Mouse (Mus musculus) hematopoietic stem cell, adult 5-6 weeks (primary cell): ENCODE data around the gene Slc37a1. TPM values are rescaled to one million over a fixed set of nuclear protein-coding genes. Genes with fewer than 3 reads are reported as not detected.

Experiments
- ATAC-seq, 2 experiments: fragments of 125-278 bp in 1 of 2; replicated peaks in 1 of 2; 2 replicates each; pipeline ENCODE4 v1.8.0; 2016 to 2017; ENCODE audit warnings: inconsistent platforms in 2 of 2, mild to moderate bottlenecking in 2 of 2, moderate number of reproducible peaks in 2 of 2, low read depth in 1 of 2, moderate TSS enrichment in 1 of 2; ENCODE audit not compliant: low FRiP score in 2 of 2, poor library complexity in 2 of 2, severe bottlenecking in 2 of 2, insufficient read depth in 1 of 2, low TSS enrichment in 1 of 2
- total RNA-seq: library from RNA; stranded (forward); fragments of 172-1452, 232-1000 nt; gene quantifications from 2 replicates; pipeline ENCODE4 v1.2.3, GENCODE M21; 2017

Slc37a1 gene
- total RNA-seq, 1 experiment from 2014 or later, result 12.0 TPM

DNA sequence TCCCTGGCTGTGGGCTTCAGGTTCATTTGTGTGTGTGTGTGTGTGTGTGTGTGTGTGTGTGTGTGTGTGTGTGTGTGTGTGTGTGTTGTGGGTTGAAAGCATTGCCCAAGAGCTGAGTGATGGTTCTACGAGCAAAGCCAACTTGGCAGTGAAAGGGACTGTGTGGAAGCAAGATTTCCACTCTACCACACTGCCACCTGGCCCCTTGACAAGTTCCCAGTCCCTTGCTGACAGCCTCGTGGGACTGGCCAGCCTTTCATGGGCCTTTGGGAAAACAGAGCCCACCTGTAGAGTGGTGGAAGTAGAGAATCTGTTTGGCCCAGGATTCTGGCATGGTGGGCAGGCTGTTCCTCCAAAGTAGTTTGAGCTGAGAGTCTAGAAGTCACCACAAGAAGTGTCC is 107.2 kb downstream of the Slc37a1 start:
- ATAC-seq, result no peak

- ATAC-seq, result no peak
These were observed 113.7 kb downstream of the Slc37a1 start for GRCm38 (mm10) chr17:31400294-31400693.

Other genes starting within 250 kb of the Slc37a1 start
- 42.2 and 49.4 TPM in 2 replicates for gene Abcg1, start 229.1 kb upstream of the Slc37a1 start, total RNA-seq
- not detected in 2 replicates for gene Tff3, start 157.1 kb upstream of the Slc37a1 start, total RNA-seq
- not detected in 2 replicates for gene Tff2, start 142.5 kb upstream of the Slc37a1 start, total RNA-seq
- gene Tff1, start 121.5 kb upstream of the Slc37a1 start, total RNA-seq, result not detected in 2 replicates
- 6.0 and 6.4 TPM in 2 replicates for gene Tmprss3, start 87.8 kb upstream of the Slc37a1 start, total RNA-seq
- 24.5 and 39.6 TPM in 2 replicates for gene Ubash3a, start 78.9 kb upstream of the Slc37a1 start, total RNA-seq
- gene Rsph1, start 9.4 kb upstream of the Slc37a1 start, total RNA-seq, result 0.69 and 2.9 TPM in 2 replicates
- 0.38 and 2.6 TPM in 2 replicates for gene Pde9a, start 99.4 kb downstream of the Slc37a1 start, total RNA-seq
- gene Wdr4, start 233.2 kb downstream of the Slc37a1 start, total RNA-seq, result 17.9 and 25.9 TPM in 2 replicates
- 127 and 203 TPM in 2 replicates for gene Ndufv3, start 233.3 kb downstream of the Slc37a1 start, total RNA-seq